Mouse (Mus musculus) spleen, adult 2 months (tissue): Measurements from ENCODE around the gene Samsn1.

Experiments used
- CTCF ChIP-seq: fragments of 200-500 bp; IDR thresholded peaks from 2 replicates; pipeline ENCODE4 v1.5.1; 2011; ENCODE audit warnings: mild to moderate bottlenecking, inconsistent platforms; ENCODE audit not compliant: insufficient read depth, insufficient read length, insufficient replicate concordance; ENCODE audit errors: extremely low read depth
- POLR2A ChIP-seq: fragments of 200-500 bp; IDR thresholded peaks from 2 replicates; pipeline ENCODE4 v1.6.1; 2011; ENCODE audit warnings: low read depth, low read length, inconsistent platforms

DNA sequence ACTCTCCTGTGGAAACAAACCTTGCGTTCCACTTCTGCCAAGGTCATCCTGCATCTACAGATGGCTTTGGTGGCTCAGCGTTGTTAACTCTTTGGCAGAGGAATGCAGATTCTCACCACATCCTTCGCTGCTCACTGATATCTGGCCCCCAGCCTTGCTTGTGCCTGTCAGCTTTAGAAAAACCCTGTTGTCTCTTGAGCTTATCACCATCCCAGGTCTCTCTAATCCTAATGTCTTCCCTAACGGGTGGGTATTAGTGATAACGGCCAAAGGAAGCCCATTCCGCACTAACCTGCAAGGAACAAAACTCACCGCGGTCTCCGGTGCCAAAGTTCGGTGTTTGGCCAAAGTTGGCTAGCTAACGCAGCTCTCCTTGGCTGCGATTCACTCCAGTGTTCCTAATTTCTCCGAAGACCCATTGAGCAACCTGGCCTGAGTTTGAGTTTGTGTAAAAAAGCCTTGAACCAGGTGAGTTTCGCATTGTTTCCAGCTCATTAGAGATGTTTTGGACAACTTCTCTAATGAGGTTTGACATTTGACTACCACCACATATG lies 44.1 kb upstream of the Samsn1 start:
- TF ChIP-seq CTCF (no peak), POLR2A (no peak)
